Mouse (Mus musculus): Measurements from ENCODE around the gene Ccdc167.

GRCm38 (mm10) chr17:29684275-29684674 is 32.6 kb downstream of the Ccdc167 start:
- no peak for TF ChIP-seq POLR2A (IDR thresholded peaks at IDR 0.05; ENCODE audit: extremely low read depth, insufficient read depth, low read length)
- TF ChIP-seq CTCF (IDR thresholded peaks at IDR 0.05; ENCODE audit: extremely low read depth, insufficient read depth, low read length), result no peak

Measured in cortical plate, adult 2 months (tissue).